Mouse (Mus musculus) c-Kit-positive CD71-negative TER-119-negative erythroid progenitor cells, embryonic 14.5 days (primary cell): ENCODE results near the gene Cdh23.

Source experiments
- DNase-seq: peaks from one replicate; pipeline ENCODE4 v3.0.0-alpha.2; 2013; ENCODE audit warnings: low read depth

Cdh23 gene

DNA sequence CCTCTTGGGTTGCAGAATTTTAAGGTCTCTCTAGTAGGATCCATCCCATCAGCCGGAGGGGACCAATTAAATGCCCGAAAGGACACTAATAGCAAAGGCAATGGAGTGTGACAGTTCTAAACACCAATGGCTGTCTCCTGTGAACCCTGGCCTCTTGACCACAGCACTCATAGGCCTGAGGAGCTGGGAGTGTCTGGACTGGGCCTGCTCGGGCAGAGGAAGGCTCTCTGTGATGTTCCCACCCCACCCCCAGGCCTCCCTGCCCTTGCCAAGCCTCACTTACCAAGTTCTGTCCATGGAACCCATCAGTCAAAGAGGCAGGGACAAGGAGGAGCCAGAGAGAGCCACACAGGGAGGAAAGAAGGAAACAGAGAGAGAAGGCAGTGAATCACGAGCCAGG, 228.5 kb downstream of the Cdh23 start:
- no peak for DNase-seq

DNA sequence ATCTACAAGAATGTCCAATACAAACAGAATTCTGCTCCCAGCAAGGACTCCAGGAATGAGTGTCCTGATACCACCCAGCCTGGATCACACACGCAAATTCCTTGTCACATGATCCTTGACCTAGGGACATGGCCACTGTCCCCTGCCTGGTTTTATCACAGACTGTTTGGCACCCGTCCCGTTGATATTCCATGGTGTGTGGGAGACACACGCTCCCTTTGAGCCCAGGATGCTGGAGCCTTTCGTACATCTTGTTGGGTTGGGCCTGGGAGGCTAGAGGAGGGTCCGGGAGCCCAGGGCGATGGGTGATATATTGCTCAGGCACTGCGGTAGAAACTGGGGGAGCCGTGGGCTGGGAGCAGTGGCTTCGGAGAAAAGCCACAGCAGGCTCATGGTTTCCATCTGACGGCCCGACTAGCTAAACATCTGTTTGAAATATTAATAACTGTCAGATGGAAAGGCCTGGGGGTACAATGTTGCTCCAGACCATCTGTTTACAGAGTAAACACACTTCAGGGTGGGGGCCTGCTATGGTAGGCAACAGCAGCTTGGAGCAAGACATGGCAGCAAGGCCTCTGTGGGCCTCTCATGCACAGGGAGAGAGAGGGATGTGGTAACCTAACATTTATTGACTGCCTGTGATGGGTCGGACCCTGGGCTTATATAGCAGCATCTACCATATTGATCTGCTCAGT, 232.2 kb downstream of the Cdh23 start:
- DNase-seq, result no peak

DNA sequence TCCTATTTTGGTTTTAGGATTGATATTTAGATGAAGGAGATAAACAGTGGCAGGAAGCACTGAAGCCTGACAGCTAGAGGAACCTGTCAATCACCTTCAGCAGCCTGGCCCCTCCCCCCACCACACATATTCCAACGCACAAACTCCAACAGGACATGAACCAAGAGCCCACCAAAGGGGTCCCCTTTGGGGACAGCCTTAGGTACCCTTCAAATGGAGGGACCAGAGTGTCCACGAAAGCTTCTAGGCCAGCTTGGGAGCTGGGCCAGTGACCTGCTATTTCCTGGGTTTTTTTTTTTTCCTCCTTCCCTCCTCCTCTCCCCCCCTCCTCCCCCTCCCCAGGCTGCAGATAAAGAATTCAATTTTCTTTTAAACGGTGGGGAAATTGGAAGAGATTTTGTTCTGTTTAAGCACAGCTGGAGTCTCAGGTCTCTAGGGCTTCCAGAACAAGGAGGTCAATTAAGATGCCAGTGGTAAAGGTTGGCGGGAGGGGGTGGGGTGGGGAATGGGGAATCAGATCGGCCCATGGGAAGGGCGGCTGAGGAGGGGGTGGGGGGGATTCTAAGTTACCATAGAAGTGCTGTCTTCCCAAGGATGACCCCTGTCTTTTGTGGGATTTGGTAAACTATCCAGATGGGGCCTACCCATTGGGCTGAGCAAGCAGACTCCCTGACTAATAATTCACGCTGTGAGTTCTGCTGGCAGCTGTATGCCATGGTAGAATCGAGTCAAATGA, 239.5 kb downstream of the Cdh23 start:
- DNase-seq, result no peak

DNA sequence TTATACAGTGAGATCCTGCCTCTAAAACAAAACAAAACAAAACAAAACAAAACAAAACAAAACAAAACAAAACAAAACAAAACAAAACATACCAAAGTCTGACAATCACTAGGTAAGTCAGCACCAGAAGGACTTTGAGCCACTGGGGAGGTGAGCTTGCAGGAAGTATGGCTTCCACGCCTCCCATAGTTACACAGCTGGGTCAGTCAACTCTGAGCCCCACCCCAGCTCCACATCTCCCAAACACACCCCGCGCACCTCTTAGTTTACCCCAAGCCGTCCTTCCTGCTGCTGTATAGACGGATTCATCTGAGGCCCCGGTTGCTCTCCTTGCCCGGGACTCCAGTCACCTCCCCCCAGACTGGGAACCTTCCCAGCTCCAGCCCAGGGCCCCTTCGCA, 241.1 kb downstream of the Cdh23 start:
- no peak for DNase-seq

GRCm38 (mm10) chr10:60447186-60447585, 249.1 kb downstream of the Cdh23 start:
- no peak for DNase-seq

- no peak for DNase-seq
These were observed 251.2 kb downstream of the Cdh23 start for GRCm38 (mm10) chr10:60445031-60445593.

DNA sequence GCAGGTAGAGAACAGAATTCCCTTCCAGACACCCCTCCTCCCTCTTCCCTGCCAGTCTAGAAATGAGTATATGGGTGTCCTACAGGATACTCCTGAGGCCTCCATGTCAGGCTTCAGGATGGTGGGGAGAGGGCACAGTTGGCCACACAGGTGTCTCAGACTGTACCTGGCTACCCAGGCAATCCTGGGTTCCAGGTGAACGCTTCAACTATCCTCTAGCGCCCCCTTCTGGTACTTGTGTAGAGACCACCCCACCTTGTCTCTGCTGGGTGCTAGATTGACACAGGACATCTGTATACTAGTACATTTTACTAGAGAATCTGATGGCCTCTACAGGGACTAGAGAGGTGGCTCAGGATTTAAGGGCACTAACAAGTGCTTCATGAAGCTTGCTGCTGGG, 253.2 kb downstream of the Cdh23 start:
- no peak for DNase-seq

GRCm38 (mm10) chr10:60442321-60442720, 254.0 kb downstream of the Cdh23 start:
- DNase-seq, result no peak

DNA sequence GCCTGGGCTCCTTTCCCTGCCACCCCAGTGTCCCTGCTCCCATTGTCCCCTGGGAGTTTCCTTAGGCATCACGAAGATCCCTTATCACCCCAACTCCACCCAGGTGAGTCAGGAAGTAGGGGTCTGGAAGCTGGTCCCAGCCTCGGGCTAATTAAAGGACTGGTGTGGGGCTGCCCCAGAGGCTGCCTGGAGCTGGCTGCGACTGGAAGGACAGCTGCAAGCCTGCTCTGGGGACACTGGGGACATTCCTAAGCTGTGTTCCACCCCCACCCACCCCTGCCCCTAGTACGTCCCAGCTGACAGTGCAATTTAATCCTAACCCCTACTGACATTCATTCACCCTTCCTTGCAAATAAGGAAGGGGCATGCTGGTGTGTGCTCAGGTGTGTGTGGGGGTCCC, 263.6 kb downstream of the Cdh23 start:
- no peak for DNase-seq

DNA sequence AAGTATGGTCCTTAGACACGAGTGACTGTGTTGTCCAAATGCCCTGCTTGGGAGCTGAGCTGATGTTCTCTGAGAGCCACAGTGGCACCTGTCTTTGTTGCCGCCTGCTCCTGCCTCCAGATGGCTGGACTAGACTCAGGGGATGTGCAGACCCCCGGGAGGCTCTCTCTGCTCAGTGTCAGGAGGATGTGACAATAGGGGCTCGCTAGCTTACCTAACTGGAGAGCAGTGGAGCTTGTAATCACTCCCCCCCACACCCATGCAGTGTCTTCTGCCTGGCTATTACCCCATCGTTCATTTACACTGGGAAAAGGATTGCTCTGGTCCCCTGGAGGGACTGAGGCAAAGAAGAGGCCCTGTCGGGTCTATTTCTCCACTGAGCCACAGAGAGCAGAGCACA, 265.7 kb downstream of the Cdh23 start:
- no peak for DNase-seq

DNA sequence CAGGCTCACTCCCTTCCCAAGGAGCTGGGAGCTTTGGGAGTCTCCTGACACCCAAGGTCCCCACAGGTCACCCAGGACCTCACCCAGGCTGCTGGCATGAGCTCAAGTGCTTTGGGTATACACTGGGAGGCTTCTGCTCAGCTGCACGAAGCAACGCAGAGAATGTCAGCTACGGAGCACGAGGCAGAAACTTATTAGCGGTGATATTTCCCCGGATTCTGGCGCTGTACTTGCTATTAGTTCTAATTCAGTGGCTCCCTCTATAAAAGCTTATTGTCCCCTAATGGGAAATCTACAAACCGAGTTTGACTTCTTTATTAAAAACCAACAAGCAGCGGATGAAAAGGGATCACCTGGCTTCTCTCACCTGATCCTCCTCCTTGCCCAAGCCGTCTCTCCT, 266.3 kb downstream of the Cdh23 start:
- no peak for DNase-seq

DNA sequence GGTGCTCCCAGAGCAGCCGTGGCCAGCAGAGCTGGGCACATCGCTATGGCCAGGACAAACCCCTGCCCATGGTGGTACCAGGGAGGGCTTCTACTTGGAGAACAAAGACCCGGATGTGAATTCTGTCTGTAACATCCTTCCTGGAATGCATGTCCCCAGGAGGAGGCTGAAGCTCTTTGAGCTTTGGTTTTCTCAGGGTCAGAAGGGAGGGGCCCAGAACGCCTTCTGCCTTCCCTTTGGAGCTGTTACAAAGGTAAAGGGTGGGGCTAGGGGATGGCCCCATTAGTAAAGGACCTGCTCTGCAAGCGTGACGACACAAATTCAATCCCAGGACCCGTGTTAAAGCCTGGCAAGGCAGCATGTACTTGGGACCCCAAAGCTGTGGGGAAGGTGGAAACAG, 273.5 kb downstream of the Cdh23 start:
- DNase-seq, result no peak

DNA sequence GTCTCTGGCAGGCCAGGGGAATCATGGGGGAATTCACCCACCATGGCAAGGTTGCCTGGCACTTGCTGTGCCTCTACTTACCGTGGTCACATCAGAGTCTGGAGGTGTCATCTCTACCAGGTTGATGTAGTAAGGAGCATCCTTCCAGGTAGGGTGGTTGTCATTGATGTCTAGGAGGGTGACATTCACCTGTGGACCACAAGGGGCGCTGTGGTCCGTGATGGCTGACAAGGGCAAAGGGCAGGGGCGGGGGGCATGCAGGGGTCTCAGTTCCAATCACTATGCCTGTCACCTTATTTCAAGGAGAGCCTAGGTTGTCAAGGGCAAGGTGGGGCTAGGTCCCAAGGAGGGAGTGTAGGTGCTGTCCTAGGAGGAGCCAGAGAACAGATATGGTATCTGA, 276.7 kb downstream of the Cdh23 start:
- no peak for DNase-seq

GRCm38 (mm10) chr10:60418137-60418536, 278.2 kb downstream of the Cdh23 start:
- peak; percentile 41 for DNase-seq

DNA sequence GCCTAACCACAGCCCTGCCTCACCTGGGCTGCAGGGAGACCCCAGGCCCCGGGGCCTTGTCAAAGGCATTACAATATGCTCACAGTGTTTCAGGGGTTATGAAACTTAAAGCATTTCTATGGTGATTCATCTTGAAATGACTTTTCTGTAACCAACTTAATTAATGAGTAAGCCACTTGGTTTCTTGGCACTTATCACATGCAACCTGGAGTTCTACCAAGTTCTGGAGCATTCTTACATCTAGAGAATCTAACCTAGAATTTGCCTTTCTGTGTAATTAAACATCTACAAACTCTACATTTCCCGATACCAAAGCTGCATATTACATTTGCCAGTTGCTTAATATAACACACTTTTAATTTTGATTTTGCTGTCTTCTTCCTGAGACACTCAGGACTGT, 279.2 kb downstream of the Cdh23 start:
- DNase-seq, result no peak

GRCm38 (mm10) chr10:60413756-60414155, 282.5 kb downstream of the Cdh23 start:
- no peak for DNase-seq

GRCm38 (mm10) chr10:60411794-60412193, 284.5 kb downstream of the Cdh23 start:
- DNase-seq, result no peak

DNA sequence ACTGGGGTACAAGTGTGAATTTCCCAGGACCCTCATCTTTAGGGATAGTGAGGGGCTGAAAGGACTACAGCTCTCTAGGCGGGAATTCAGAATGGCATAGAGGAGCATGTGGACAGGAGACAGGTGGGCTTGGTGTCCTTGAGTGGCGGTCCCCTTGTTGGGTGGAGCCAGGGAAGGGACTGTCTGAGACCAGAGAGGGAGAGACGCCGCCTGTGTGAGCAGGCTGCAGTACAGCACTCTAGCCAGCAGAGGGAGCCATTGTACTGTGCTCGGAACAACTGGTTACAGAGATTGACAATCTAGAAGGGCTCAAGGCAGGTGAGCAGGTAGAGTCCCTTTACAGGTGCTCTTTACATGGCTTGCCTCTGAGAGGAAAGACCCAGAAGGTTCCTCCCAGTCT, 288.5 kb downstream of the Cdh23 start:
- DNase-seq, result no peak

GRCm38 (mm10) chr10:60405460-60406177, 290.7 kb downstream of the Cdh23 start:
- no peak for DNase-seq

GRCm38 (mm10) chr10:60400507-60401295, 295.6 kb downstream of the Cdh23 start:
- DNase-seq, result no peak

DNA sequence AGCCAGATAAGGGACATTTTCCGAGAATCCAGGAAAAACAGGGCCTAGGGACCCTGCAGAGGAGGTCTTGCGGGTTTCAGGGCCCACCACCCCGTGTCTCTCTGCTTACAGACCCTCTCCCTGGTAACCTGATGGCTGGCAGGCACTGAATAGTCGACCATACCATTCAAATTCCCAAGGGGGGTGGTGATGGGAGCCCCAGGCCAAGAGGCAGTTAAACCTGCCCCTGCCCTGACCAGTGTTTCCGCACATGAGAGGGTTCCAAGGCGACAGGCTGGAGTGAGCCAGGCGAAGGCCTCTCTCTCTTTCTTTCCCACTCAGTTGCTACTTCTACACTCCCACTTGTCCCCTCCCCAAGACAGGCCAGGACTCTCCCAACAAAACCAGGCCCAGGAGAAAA, 296.8 kb downstream of the Cdh23 start, which contains the start of gene Gm17455:
Gene Gm17455 (plus strand): TSS at position 278 of the 400 bp plus-strand sequence.
- no peak for DNase-seq
